Mouse (Mus musculus) embryo, embryonic 9.5 days (tissue): Measurements from ENCODE around the gene Mea1.
A peak's percentile ranks its signal among the peaks of the same experiment; 100 is the strongest.

Source experiments
- DNase-seq: peaks from one replicate; pipeline ENCODE4 v3.0.0-alpha.2; 2017; ENCODE audit errors: extremely low spot score

The Mea1 gene

DNA sequence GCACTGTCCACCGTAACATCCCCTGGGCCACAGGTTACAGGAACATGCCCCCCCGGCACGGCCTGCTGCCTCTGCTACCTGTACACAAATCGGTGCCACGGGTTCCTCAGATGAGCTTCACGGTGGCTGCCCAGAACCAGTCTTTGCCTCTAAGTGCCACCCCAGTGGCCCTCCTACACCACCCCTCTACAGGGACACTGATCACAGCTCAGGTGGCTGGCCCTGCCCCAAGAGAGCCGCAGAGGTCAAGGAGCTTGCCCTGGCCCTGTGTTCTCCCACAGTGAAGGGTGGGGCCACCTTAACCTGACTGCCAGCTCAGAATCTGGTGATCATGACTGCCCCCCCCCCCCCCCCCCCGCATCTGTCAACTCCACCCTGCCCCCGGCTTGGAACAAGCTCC is at the start of gene Mea1:
Mea1 (plus strand) TSS at position 378 of the 400 bp plus-strand sequence.
- DNase-seq = no peak

DNA sequence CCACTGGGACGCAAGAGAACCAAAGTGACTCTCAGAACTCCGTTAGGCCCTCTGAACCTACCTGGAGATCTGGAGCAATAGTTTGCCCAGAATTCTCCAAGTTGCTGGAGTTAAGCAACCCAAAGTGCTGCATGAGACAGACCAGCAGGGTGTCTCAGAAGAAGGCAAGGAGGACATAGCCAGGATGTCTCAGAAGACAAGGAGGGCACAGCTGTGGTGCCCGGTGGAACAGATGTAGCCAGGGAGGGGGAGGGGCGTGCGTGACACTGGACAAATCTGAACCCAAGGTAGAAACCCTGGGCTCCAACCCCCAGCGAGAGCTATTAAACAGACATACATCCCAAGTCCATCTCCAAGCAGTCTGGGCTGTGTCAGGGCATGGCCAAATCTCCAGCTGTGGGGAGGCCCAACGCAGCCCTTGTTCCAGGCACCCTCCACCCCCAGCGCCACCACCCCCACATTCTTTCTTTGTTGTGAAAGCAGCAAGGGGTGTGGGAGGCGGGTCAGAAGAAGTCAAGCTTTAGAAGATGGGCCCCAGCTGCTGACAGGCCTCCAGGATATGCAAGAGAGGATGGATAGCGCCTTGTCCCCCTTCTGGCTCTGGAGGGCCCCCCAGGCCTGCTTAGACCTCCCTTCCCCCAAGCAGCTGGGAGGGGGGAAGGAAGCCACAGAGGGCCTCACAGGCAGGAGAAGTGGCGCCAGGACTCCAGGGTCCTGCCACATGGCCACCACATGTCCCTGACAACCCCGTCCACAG is 48.7 kb upstream of the Mea1 start:
- peak; percentile 81 for DNase-seq

- peak; percentile 65 for DNase-seq
Measured at GRCm38 (mm10) chr17:46636831-46637523, 41.6 kb upstream of the Mea1 start.

GRCm38 (mm10) chr17:46639929-46640328 is 38.7 kb upstream of the Mea1 start:
- no peak for DNase-seq

DNA sequence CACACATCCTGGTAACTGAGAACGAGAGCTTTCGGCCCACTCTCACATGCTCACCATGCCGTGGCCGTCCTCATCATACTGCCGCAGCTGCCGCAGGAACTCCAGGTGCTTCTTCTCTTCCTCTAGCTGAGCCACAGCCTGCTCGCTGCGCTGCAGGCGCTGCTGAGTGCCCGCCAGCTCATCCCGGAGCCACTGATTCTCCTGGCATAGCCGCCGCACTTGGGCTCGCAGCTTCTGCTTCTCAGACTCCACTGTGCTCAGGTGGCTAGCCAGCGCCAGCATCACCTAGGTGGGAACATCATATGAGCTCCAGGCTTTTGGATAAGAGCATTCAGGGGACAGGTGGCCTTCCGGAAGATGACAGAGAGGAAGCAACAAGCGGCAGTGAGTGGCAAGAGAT is 36.5 kb upstream of the Mea1 start:
- DNase-seq = no peak

- DNase-seq = no peak
Measured at GRCm38 (mm10) chr17:46644152-46644805, 34.3 kb upstream of the Mea1 start.

GRCm38 (mm10) chr17:46644916-46645475 is 33.6 kb upstream of the Mea1 start:
- no peak for DNase-seq

DNA sequence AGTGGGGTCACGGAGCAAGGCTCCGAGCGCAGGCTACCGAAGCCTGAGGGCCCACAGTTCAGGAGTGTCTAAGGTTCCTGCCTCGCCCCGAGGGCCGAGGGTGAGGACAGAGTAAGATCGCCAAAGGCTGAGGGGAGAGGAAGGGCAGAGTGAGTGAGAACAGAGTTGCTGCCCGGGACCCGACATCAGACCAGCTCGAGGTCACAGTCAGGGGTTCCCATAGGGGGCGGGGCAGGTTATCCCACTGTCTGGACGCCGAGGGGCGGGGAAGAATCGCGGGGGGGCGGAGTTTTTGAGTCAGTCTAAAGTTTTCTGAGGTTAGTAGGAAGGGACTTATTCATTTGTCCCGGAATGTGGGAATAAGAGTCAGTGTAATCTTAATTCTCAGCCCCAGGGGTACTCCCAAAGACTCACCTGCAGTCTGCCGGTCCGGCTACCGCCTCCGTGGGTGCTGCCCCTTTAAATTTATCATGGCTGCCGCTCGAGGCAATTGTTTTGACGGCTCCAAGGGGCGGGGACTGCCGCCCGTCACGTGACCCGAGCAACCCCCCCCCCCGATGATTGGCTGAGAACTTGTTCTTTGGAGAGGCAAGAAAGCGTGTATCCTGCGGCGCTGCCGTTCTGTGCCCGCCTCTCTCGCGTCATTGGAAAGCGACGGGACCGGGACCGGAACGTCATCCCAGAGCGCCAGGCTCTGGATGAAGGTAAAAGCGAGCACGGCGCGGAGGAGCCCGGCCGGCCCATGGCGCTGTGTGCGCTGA is 32.9 kb upstream of the Mea1 start, which contains the start of the genes Klc4 and Mrpl2:
Klc4 (minus strand) TSS at position 462 of the 761 bp plus-strand sequence.
Mrpl2 (plus strand) TSS at position 669 of the 761 bp plus-strand sequence.
- DNase-seq = peak; percentile 100

DNA sequence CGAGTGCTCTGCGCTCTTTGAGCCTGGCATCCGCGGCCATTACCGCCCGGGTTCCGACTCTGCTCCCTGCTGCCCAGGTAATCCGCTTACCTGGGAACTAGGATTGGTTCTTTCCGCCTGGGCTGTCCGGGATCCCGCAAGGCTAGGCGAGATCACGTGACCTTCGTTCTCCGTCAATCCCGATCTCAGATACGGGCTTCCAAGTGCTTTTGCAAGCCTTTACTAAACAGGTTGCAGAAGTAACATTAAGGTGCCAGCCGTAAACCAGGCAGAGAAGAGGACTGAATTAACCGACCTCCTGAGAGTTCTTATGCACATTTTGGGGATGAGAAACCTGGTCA is 32.3 kb upstream of the Mea1 start:
- no peak for DNase-seq

- no peak for DNase-seq
Measured at GRCm38 (mm10) chr17:46647279-46647678, 31.3 kb upstream of the Mea1 start.

DNA sequence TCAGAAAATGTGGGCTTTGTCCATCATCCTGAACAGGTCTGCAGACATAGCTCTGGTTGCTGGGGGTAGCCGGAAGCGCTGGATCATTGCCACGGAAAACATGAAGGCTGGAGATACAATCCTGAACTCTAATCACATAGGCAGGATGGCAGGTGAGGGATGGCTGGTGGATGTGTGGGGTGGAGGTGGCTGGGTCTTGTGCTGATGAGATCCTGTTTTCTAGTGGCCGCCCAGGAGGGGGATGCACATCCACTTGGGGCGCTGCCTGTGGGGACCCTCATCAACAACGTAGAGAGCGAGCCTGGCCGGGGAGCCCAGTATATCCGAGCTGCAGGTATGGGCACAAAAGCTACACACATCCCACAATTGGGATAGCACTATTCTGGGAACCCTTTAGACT is 30.2 kb upstream of the Mea1 start:
- DNase-seq = no peak

- DNase-seq = no peak
Measured at GRCm38 (mm10) chr17:46649811-46650210, 28.8 kb upstream of the Mea1 start.

GRCm38 (mm10) chr17:46650232-46651031 is 28.2 kb upstream of the Mea1 start, which contains the start of gene Cul7:
Cul7 (plus strand) TSS chr17:46650337.
- DNase-seq = peak; percentile 94

DNA sequence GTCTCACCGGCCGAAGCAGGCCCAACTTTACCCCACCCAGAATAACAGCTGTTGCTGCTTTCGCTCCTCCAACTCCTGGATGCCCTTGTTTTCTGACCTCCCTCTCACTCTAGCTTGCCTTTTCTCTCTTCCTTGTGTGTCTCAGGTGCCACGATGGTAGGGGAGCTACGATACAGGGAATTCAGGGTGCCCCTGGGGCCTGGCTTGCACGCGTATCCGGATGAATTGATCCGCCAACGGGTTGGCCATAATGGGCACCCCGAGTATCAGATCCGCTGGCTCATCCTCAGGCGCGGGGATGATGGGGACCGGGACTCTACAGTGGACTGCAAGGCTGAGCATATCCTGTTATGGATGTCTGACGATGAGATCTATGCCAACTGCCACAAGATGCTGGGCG is 27.3 kb upstream of the Mea1 start:
- DNase-seq = peak; percentile 15

GRCm38 (mm10) chr17:46651755-46652547 is 26.6 kb upstream of the Mea1 start:
- DNase-seq = no peak

DNA sequence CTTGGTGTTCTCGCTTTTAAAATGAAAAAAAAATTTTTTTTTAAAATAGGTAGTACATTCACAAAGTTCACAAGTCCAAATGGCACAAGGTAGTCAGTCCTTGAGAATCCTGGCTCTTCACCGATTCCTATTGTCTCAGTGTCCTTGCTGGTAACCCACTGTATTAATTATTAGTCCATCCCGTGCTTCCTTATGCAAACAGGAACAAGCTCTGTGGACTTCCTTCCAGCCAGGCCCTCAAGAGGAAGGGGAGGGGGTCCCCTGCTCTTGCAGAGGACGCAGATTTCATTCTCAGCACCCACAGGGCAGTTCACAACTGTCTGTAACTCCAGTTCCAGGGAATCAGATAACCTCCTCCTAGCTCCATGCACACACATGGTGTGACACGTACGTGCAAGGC is 22.5 kb upstream of the Mea1 start:
- no peak for DNase-seq

GRCm38 (mm10) chr17:46661351-46661750 is 17.2 kb upstream of the Mea1 start:
- DNase-seq = no peak

DNA sequence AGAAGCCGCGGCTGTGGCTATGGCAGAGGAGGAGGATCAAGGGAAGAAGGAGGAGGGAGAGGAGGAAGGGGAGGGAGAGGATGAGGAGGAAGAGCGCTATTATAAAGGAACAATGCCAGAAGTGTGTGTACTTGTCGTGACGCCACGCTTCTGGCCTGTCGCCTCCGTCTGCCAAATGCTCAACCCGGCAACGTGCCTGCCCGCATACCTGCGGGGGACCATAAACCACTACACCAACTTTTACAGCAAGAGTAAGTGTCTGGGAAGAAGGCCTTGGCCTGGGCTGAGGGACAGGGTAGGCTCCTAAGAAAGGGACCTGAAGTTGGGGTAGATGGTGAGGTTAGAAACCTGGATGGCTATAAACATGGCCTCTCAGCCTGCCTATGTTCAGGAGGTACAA is 16.6 kb upstream of the Mea1 start:
- no peak for DNase-seq

DNA sequence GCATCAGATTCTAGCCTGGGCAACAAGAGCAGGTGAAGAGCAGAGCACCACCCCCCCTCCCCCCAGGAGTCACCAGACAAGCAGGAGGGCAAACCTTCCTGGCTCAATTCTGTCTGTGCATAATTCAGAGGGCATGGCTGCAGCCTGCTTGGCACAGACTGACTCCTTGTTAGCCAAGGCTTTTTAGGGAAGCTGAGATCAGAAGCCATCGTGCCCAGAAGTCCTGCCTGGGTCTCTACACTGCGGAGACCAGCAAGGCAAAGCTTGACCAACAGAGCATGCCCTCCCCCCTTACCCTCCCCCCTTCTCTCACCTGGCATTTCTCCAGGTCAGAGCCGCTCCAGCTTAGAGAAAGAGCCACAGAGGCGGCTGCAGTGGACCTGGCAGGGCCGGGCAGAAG is 15.9 kb upstream of the Mea1 start:
- no peak for DNase-seq

DNA sequence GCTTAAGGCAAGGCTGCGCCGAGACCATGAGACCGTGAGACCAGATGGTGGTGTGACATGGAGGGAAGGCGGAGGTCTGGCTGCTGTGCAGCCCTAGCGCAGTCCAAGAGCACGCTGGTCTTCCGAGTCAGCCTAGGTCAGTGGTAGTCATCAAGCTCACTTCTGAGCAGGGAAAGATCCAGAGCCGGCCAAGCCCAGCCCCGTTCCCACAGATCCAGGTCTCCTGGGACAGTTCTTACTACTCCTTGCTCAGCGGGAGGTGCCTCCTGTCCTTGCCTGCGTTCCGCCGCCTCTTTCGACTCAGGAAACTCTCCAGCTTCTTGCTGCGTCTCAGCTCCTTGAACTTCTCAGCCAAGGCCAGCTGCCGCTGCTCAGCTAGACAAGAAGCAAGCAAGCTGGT is 10.9 kb upstream of the Mea1 start:
- no peak for DNase-seq
